Mouse (Mus musculus) MEL-GATA-1-ER (cell line): Measurements from ENCODE around the gene St3gal2.
"Not testable (repeated sequence)": the region's sequence is repeated elsewhere in the genome, so short reads cannot be mapped to it uniquely, and the experiment has no call there.

ENCODE experiments used
- DNase-seq: peaks from one replicate; pipeline ENCODE4 v3.0.0-alpha.2; 2012; ENCODE audit warnings: low read depth; ENCODE audit errors: extremely low read depth

The St3gal2 gene

DNA sequence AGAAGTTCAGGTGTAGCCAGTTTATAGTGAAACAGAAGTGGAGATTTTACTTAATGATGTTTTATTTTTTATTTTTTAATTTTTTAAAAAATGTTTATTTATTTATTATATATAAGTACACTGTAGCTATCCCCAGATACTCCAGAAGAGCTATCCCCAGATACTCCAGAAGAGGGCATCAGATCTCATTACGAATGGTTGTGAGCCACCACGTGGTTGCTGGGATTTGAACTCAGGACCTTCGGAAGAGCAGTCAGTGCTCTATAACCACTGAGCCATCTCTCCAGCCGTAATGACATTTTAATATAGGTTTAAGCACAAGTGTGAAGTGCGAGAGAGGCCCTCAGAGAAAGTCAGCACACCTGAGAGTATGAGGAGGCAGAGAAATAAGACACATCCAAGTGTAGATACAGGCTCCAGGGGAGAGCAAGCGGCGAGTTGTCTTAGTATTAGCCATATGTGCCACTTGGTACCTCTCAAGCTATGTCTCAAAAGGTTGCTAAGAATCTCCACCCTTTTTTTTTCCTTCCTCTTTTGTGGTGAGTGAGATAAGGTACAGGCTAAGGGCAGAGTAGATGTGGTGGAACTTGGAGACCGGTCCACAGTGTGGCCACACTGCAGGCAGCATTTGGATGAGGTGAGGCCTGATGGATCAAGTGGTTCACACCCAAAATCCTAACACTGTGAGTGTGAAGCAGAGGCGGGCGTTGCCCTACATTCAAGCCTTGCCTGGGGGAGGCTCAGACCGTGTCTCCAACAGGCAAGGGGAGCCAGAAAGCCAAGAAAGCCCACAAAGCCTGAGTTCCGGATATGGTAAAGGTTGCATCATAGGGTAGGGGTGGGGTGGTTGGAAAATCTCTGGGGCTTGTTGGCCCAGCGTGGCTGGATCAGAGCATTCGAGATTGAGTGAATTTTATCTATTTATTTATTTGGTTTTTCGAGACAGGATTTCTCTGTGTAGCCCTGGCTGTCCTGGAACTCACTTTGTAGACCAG is 7.8 kb upstream of the St3gal2 start:
- peak; percentile 95 for DNase-seq

- peak; percentile 73 for DNase-seq
These were observed 2.3 kb upstream of the St3gal2 start for GRCm38 (mm10) chr8:110917415-110917814.

DNA sequence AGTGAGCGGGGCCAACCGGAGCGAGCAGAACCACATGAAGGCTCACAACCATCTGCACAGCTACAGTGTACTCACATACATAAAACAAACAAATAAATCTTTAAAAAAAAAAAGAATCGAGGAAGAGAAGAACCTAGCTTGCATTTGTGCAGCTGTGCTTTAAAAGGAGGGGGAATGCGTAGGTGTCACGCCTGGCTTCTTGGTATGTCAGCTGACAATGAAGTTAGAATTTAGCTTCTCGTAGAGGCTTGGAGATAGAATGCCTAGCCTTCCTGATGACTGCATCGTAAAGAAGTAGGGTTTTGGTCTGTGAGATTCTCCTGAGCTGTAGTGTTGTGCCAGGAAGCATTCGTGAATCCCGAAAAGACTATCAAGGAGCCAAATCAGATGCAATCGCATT is 1.7 kb upstream of the St3gal2 start:
- DNase-seq = no peak

- no peak for DNase-seq
These were observed 1.3 kb upstream of the St3gal2 start for GRCm38 (mm10) chr8:110918460-110918859.

DNA sequence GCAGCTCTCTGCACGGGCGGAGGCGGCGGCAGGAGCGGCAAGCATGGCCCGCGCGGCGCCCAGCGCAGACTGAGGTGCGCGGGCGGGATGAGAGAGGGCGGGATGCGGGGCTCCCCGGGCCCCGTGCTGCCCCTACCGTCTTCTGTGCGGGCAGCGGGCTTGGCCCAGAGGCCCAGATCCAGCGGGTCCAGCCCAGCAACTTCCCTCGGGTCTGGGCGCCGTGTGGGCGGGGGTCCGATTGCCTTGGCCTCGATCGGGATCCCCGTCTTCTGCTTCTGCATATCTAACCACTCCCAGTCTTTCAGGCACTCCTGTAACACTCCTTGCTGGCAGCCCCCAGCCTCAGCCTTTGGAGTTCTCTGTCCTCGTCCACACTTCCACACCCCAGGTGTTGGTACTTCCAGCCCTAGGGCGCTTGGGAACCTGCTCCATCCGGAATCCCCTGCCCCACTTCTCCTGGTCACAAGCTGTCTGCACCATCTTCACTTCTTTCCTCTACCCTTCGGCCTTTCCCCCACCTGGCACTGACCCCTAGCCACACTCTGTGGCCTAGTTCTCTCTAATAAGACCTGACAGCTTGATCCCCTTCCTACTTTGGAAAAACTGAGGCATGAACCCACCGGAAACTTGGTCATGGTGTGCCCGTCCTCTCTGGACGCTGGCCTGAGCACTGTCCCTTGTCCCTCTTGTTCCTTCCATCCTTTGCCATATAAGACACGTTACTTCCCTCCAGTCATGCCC is 480 bp downstream of the St3gal2 start:
- no peak for DNase-seq

- DNase-seq = no peak
These were observed 1.1 kb downstream of the St3gal2 start for GRCm38 (mm10) chr8:110920773-110921277.

DNA sequence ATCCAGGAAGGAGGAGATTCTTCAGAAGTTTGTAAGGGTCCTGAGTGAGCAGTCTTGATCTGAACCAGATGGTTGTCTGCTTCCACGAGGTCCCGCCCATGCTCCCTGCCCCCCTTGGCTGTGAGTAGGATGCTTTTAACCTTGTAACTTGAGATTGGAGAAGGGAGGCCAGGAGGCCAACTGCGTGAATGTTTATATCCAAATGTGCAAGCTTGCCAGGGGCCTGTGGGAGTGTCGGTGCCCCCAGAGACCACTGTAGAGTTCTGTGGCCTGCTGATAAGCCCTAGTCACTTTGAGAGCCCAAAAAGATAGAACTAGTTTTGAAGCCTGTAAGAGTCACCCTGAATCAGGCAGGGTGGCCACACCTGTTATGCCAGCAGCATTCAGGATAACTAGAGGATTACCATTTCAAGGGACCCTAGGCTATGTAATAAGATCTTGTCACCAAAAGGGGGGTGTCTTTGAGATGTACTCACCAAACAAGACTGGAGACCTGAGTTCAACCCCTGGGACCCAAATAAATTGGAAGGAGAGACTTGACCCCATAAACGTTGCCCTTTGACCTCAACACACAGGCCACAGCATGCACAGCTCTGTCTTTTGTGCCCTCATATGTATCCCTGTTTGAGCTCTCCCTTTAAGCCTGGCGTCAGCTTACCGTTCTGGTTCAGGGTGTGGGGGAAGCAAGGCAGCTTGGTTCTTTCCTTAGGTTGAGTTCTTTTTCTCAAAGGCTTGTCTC is 1.9 kb downstream of the St3gal2 start:
- DNase-seq = peak; percentile 87

- DNase-seq = no peak
These were observed 6.0 kb downstream of the St3gal2 start for GRCm38 (mm10) chr8:110925691-110926140.

- DNase-seq = no peak
These were observed 7.0 kb downstream of the St3gal2 start for GRCm38 (mm10) chr8:110926690-110927089.

- no peak for DNase-seq
These were observed 8.7 kb downstream of the St3gal2 start for GRCm38 (mm10) chr8:110928435-110928834.

DNA sequence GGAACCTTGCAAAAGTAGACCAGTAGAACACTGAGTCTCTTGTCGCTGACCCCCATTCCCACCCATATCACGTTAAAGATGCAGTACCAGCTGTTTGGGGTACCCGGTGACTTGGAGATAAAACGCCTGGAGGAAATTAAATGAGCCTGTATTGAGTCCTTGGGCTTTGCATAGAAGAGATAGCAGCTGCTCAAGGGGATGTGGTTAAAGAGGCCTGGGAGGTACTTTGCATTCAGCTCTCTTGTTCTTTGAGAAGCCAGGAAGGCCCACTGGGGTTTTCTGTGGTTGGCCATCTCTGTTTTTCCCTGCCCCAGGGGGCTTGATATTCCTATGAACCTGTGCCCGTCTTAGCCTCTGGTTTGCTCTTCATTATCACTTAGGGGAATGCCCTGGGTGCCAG is 9.3 kb downstream of the St3gal2 start:
- DNase-seq = peak; percentile 99

GRCm38 (mm10) chr8:110929672-110930071 is 9.9 kb downstream of the St3gal2 start:
- not testable (repeated sequence) for DNase-seq

DNA sequence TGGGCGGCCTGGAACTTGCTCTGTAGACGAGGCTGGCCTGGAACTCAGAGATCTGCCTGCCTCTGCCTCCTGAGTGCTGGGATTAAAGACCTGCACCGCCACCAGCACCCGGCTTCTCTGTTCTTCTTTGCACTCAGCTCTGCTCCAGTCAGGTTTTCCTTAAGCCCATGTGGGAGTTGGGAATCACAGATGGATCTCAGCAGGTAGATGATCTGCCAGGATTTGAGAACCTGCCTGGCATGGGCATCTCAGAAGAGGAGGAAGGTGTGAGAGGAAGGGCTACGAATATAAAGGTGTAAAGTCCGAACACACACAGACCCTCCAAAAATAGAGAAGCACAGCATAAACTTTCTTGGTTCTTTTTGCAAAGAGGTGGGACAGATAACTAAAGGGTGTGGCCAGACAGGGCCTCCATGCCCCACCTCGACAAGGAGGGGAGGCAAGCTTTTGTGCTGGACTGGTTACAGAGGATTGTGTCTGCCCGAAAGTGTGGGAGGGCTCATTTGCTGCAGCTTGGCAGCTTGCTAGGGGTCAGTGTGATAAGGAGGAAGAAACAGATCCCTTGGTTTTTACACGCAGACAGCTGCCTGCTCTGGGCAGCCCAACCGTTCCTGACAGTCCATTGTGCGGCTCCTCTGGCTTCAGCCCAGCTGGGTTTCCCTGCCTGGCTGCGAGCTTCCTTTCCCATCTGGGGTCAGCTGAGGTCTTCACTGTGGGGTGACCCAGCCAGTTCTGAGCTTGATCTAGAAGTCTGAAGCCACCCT is 11.6 kb downstream of the St3gal2 start:
- DNase-seq = peak; percentile 91

- no peak for DNase-seq
These were observed 12.7 kb downstream of the St3gal2 start for GRCm38 (mm10) chr8:110932444-110932843.

DNA sequence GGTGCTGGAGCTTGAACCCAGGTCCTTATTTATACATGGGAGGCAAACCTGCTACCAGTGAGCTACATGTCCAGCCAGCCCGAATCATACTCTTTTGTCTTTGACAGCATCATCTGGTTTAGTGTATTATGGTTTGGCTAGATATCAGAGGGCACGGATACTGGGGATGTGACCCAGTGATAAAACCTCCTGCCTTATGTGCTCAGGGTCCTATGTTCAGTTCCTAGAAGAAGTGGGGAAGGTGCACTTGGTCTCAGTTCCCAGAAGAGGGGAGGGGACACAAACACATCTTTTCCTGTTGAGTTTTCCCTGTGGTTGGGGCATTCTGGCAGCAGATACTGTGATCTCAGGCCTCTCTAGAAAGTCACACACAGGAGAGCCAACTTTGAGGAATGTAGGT is 13.6 kb downstream of the St3gal2 start:
- DNase-seq = peak; percentile 78

DNA sequence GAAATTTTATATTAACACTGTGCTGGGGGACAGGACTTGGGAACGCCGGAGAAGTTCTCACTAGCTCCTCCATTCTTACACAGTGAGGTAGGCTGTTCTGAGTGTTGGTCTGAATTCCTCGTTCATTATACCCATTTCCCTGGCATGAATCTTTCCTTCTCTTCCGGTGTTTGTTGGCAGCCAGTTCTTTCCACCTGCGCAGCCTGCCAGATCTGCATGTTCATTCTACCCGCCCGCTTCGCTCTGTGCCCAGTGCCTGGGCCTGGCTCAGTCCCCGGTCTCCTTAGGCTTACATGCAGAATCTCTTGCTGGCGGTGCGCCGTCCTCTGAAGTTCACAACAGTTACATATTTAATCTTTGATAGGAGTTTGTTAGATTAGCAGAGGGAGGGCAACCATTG is 16.5 kb downstream of the St3gal2 start:
- no peak for DNase-seq

DNA sequence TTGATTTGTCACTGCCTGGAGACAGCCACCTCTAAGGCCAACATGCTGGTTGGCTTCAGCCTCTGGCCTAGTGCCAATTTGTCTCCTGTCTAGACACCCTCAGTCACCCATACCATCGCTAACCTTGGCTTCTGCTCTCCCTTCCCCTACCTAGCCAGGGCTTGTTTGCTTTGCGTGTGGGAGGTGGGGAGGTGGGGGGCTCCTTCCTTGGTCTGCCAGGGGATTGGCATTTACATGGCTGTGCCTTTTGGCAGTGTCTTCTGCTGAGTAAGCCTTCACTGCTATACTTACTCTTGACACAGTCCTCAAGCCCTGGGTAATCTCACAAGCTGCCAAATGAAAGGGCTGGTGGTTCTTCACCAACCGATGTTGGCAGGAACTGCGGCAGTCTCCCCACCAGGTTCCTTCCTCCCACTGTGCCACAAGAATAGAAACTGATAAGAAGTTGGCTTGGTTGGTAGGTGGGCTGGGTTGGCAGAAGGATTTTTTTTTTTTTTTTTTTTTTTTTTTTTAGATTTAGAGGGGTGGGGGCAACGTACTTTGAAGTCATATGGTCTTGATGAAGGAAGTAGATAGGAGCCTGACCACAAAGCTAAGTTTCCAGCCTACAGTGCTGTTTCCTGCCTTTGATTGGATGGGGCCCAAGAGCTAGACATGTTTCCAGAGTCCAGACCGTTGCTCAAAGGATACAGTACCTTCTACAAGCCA is 19.3 kb downstream of the St3gal2 start:
- DNase-seq = peak; percentile 81

- no peak for DNase-seq
These were observed 21.1 kb downstream of the St3gal2 start for GRCm38 (mm10) chr8:110940682-110941452.

GRCm38 (mm10) chr8:110941453-110941948 is 21.8 kb downstream of the St3gal2 start:
- peak; percentile 75 for DNase-seq
